Mouse (Mus musculus) forebrain, embryonic 15.5 days (tissue): ENCODE results near the gene Pla1a. TPM values are rescaled to one million over a fixed set of nuclear protein-coding genes. Genes with fewer than 3 reads are reported as not detected.

Source experiments
- ATAC-seq: fragments of 200-750 bp; cut with Nextera tagmentation; replicated peaks from 2 replicates; pipeline ENCODE4 v1.8.0; 2017; ENCODE audit warnings: mild to moderate bottlenecking, moderate TSS enrichment, moderate library complexity
- H3K27ac ChIP-seq: fragments of 300-500 bp; sonication (generic); replicated peaks from 2 replicates; pipeline ENCODE4 v1.5.1; 2015; ENCODE audit warnings: mild to moderate bottlenecking, inconsistent platforms
- H3K27me3 ChIP-seq: fragments of 300-500 bp; sonication (generic); 2 replicates; pipeline ENCODE4 v1.6.1; 2015; ENCODE audit warnings: inconsistent platforms
- H3K36me3 ChIP-seq: fragments of 300-500 bp; sonication (generic); 2 replicates; pipeline ENCODE4 v1.6.1; 2015; ENCODE audit warnings: mild to moderate bottlenecking, inconsistent platforms
- H3K4me1 ChIP-seq: fragments of 300-500 bp; sonication (generic); 2 replicates; pipeline ENCODE4 v1.6.1; 2015; ENCODE audit warnings: inconsistent platforms
- H3K4me2 ChIP-seq: fragments of 300-500 bp; sonication (generic); replicated peaks from 2 replicates; pipeline ENCODE4 v1.6.1; 2015; ENCODE audit warnings: mild to moderate bottlenecking, inconsistent platforms
- H3K4me3 ChIP-seq: fragments of 300-500 bp; sonication (generic); 2 replicates; pipeline ENCODE4 v1.5.1; 2015; ENCODE audit warnings: mild to moderate bottlenecking, inconsistent platforms
- H3K9ac ChIP-seq: fragments of 300-500 bp; sonication (generic); replicated peaks from 2 replicates; pipeline ENCODE4 v1.6.1; 2015; ENCODE audit warnings: mild to moderate bottlenecking, inconsistent platforms
- H3K9me3 ChIP-seq: fragments of 300-500 bp; sonication (generic); 2 replicates; pipeline ENCODE4 v1.6.1; 2016; ENCODE audit warnings: inconsistent platforms
- WGBS: fragments of 180-500 bp; shearing (Covaris S2); methylation state at CpG from one replicate; pipeline ENCODE4 v1.1.7; 2015; ENCODE audit warnings: mixed read lengths; 5-methylcytosine and 5-hydroxymethylcytosine counted together
- polyA plus RNA-seq: library from polyadenylated mRNA; unstranded; fragments of >200 nt; fragmentation: Nextera tagmentation; extraction: Ambion mirVana; gene quantifications from 2 replicates; pipeline ENCODE4 v1.2.1, GENCODE M21; 2015

The Pla1a gene
- polyA plus RNA-seq, 1 experiment from 2014 or later = 0.41 TPM

GRCm38 (mm10) chr16:38408416-38408815 lies 24.5 kb downstream of the Pla1a start:
- H3K4me2 ChIP-seq = no peak overlapping the region
- ATAC-seq = no peak
- H3K4me1 ChIP-seq = no peaks in the 10 kb centered on the region
- H3K9ac ChIP-seq = no peak overlapping the region
- H3K9me3 ChIP-seq = no peaks in the 10 kb centered on the region
- 96% methylated on average over 8 of the region's 8 CpGs for WGBS
- H3K27me3 ChIP-seq = no peaks in the 10 kb centered on the region
- no peaks in the 10 kb centered on the region for H3K36me3 ChIP-seq
- no peak overlapping the region for H3K4me3 ChIP-seq
- no peak overlapping the region for H3K27ac ChIP-seq

- no peak overlapping the region for H3K4me2 ChIP-seq
- no peak overlapping the region for H3K27ac ChIP-seq
- H3K27me3 ChIP-seq = no peaks in the 10 kb centered on the region
- H3K9ac ChIP-seq = no peak overlapping the region
- 34% methylated on average over 5 of the region's 5 CpGs for WGBS
- no peak overlapping the region for H3K4me3 ChIP-seq
- H3K36me3 ChIP-seq = no peaks in the 10 kb centered on the region
- no peaks in the 10 kb centered on the region for H3K4me1 ChIP-seq
- ATAC-seq = no peak
- no peaks in the 10 kb centered on the region for H3K9me3 ChIP-seq
Observed at GRCm38 (mm10) chr16:38407584-38407983, 25.4 kb downstream of the Pla1a start.

- Histone ChIP-seq H3K4me1 (no peaks in the 10 kb centered on the region), H3K9me3 (no peaks in the 10 kb centered on the region), H3K4me3 (no peak overlapping the region), H3K27ac (no peak overlapping the region), H3K27me3 (no peaks in the 10 kb centered on the region), H3K4me2 (no peak overlapping the region), H3K36me3 (no peaks in the 10 kb centered on the region), H3K9ac (no peak overlapping the region)
- ATAC-seq = no peak
- WGBS = 90% methylated on average over 6 of the region's 6 CpGs
Observed at GRCm38 (mm10) chr16:38406708-38407107, 26.2 kb downstream of the Pla1a start.

DNA sequence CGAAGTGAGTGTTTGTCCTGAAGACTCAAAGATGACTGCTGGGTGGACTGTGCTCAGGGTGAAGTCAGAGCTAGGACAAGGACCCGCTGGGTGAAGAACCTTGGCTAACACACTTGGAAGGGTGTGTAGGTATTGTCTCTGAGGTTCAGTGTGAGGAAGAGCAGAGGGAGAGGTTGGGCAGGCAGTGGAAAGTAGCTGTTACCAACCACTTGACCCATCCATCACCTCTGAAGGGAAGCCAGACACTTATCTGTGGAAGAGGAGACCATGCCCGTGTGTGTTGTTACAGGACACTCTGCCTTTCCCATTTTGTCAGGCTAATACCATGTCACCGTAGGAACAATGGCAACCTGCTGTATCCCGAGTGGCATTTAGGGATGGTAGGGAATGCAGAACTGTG lies 26.7 kb downstream of the Pla1a start:
- Histone ChIP-seq H3K36me3 (no peaks in the 10 kb centered on the region), H3K4me2 (no peak overlapping the region), H3K27me3 (no peaks in the 10 kb centered on the region), H3K9me3 (no peaks in the 10 kb centered on the region), H3K27ac (no peak overlapping the region), H3K9ac (no peak overlapping the region), H3K4me1 (no peaks in the 10 kb centered on the region), H3K4me3 (no peak overlapping the region)
- ATAC-seq = no peak
- WGBS = 81% methylated on average over 5 of the region's 5 CpGs

DNA sequence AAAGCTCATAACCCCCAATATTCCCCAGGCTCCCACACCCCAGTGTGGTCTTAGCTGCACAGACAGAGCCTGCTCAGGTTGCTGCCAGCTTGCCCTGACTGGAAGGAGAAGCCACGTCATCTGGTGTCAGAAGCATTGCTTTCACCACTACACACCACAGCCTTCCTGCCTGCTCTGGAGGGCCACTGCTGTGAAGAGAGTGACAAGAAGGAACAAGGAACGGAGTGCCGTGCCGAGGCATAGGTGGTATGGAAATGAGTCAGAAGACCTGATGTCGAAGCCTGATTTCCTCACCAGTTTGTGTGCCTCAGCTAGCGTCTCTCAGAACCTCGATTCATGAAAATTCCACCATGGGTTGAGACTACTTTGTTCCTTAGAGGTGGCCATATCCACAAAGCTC lies 29.3 kb downstream of the Pla1a start:
- H3K9ac ChIP-seq = no peak overlapping the region
- ATAC-seq = no peak
- no peaks in the 10 kb centered on the region for H3K36me3 ChIP-seq
- no peaks in the 10 kb centered on the region for H3K27me3 ChIP-seq
- H3K9me3 ChIP-seq = no peaks in the 10 kb centered on the region
- 92% methylated on average over 7 of the region's 7 CpGs for WGBS
- no peak overlapping the region for H3K4me3 ChIP-seq
- no peak overlapping the region for H3K4me2 ChIP-seq
- H3K27ac ChIP-seq = no peak overlapping the region
- peaks cover 8% of the 10 kb centered on the region for H3K4me1 ChIP-seq

DNA sequence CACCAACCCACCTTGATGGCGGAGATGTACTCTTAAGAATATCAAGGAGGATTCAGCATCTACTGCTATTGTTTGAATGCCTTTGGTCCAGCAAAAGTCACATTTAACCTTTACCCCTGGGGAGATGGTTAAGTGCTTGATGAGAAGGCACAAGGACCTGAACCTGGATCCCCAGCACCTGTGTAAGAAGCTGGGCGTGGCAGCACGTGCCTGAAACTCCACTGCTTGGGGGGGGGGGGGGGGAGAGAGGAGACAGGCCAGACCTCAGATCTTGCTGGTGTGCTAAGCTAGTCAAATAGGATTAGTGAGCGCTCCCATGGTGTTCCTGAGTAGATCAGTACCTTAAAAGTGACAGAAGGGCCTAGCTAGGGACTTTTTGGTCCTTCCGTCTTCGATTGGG lies 31.5 kb downstream of the Pla1a start:
- Histone ChIP-seq H3K9me3 (no peaks in the 10 kb centered on the region), H3K4me3 (no peak overlapping the region), H3K4me2 (no peak overlapping the region), H3K27me3 (no peaks in the 10 kb centered on the region), H3K9ac (no peak overlapping the region), H3K36me3 (no peaks in the 10 kb centered on the region), H3K27ac (no peak overlapping the region), H3K4me1 (peaks cover 8% of the 10 kb centered on the region)
- 75% methylated on average over 6 of the region's 6 CpGs for WGBS
- no peak for ATAC-seq

DNA sequence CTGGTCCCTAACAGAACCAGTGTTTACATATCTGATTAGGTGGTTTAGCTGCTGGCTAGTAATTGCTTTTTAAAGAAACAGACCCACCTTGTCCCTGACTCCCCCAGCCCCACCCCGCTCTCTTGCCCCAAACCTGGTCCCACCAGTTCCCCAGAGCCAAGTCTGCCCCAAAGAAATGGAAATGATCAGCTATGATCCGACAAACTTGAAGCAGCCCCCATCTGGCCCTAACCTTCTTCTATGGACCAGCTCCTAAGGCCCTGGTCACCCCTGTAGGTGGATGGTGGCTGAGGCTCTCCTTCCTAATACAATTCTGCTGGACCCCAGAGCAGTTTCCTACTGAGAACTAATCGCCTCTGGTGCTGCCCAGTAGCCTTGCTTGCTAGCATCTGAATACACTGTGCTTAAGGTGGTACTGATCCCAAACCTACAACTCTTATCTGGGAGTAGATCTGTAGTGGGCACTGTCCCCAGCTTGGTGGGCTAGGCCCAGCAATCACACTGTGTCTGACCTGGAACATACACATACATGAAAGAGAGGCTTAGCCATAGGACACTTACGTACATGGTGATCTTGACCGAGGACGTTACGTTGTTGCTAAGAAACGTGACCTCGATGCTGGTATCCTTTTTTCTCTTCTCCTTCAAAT lies 32.5 kb downstream of the Pla1a start:
- Histone ChIP-seq H3K4me1 (peaks cover 8% of the 10 kb centered on the region), H3K9me3 (no peaks in the 10 kb centered on the region), H3K9ac (no peak overlapping the region), H3K27me3 (no peaks in the 10 kb centered on the region), H3K4me2 (peak overlapping the region; percentile 51), H3K27ac (peak overlapping the region; percentile 57), H3K36me3 (no peaks in the 10 kb centered on the region), H3K4me3 (0 out of 2 replicates have a peak overlapping the region, but pooled peaks have one; percentile 30)
- 77% methylated on average over 9 of the region's 9 CpGs for WGBS
- ATAC-seq = peak; percentile 60

DNA sequence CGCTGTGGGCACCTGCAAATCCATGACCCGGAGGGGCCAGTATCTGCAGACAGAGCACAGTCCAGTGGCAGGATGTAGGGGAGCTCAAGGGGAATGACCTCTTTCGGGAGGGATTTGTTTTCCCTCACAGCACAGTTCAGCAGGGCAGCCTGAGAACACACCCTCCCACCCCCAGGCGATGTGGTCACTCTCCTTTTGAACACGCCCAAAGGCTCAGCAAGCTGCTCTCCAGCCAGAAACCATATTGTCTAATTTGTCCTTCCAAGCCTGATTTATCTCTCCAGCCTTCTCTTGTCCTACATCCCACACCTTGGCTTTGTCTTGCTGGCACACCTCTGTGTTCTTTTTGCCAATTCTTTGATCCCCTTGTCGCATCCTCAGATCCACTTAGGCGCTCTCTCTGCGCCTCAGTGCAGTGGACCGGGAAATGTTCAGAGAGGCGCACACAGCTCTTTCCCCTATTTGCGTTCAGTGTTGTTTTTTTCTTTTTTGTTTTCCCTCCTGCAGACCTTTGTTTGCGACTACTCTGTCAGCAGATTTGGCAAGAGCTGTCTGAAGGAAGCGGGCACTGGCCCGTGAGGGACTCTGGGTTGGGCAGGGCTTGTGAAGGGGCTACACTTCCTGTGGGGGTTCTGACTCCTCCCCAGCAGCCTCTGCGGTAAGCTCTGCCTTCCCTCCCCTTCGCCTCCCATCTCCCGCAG lies 33.3 kb downstream of the Pla1a start:
- Histone ChIP-seq H3K9me3 (no peaks in the 10 kb centered on the region), H3K4me2 (peak overlapping the region; percentile 51), H3K36me3 (no peaks in the 10 kb centered on the region), H3K4me3 (peak overlapping the region; percentile 30), H3K27me3 (no peaks in the 10 kb centered on the region), H3K27ac (peak overlapping the region; percentile 57), H3K4me1 (peaks cover 8% of the 10 kb centered on the region), H3K9ac (peak overlapping the region; percentile 42)
- peak; percentile 97 for ATAC-seq
- 7% methylated on average over 17 of the region's 17 CpGs for WGBS

GRCm38 (mm10) chr16:38399076-38399475 lies 33.9 kb downstream of the Pla1a start:
- Histone ChIP-seq H3K27ac (no peak overlapping the region), H3K4me1 (peaks cover 8% of the 10 kb centered on the region), H3K27me3 (no peaks in the 10 kb centered on the region), H3K4me2 (peak overlapping the region; percentile 51), H3K36me3 (no peaks in the 10 kb centered on the region), H3K9ac (peak overlapping the region; percentile 42; the same call in 1 of the 2 replicates), H3K4me3 (peak overlapping the region; percentile 30; the same call in 1 of the 2 replicates), H3K9me3 (no peaks in the 10 kb centered on the region)
- 70% methylated on average over 3 of the region's 3 CpGs for WGBS
- 0 out of 2 replicates have a peak, but pooled peaks have one; percentile 1 for ATAC-seq

DNA sequence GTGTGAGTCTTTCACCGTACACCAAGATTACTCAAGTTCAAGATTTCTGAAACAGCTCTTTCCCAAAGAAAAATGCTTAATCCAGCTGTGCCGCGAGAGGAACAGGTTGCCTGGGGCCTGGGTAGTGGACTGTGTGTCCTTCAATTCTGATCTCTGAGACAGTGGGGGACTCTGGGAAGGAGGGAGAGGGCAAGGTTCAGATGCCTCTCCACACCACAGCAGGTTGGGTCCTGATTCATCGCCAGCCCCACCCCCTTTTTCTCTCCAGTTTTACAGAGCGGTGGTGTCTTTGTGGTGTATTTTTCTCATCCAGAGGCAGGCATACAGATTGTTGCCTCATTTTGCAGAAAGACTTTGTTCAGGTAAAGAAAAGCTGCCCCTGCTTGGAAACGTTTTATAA lies 34.7 kb downstream of the Pla1a start:
- Histone ChIP-seq H3K27me3 (no peaks in the 10 kb centered on the region), H3K9ac (no peak overlapping the region), H3K4me2 (no peak overlapping the region), H3K4me1 (peaks cover 8% of the 10 kb centered on the region), H3K36me3 (no peaks in the 10 kb centered on the region), H3K4me3 (no peak overlapping the region), H3K27ac (no peak overlapping the region), H3K9me3 (no peaks in the 10 kb centered on the region)
- no peak for ATAC-seq
- 90% methylated on average over 6 of the region's 6 CpGs for WGBS

GRCm38 (mm10) chr16:38396155-38396554 lies 36.8 kb downstream of the Pla1a start:
- 68% methylated on average over 13 of the region's 13 CpGs for WGBS
- no peaks in the 10 kb centered on the region for H3K27me3 ChIP-seq

DNA sequence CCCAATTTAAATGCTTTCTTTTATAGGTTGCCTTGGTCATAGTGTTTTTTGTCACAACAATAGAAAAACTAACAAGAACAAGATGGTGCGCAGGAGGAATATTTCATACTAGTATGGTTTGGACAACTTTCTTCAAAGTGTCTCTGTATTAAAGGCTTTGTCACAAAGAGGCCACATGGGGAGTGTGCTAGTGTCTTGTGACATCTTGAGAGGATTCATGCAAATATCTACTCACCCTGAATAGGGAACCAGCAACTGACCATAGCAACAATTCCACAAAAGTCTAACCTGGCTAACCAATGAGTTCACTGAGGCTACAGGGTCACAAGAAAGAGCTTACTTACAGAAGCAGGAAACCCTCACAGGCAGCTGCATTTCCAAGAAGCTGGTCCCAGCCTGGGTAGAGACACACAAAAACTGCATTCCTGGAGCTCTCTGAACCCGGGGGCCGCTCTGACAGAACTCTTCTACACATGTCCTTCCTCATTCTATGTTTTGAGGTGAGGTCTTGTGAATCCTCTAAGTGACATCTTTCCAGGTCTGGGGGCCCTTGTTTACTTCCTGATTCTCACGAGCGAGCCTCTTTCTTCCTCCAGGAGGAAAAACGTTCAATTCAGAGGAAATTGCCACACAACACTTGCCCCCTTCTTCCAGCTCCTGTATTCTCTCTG lies 37.8 kb downstream of the Pla1a start:
- ATAC-seq = no peak
- H3K9me3 ChIP-seq = no peaks in the 10 kb centered on the region
- H3K4me1 ChIP-seq = peaks cover 8% of the 10 kb centered on the region
- no peak overlapping the region for H3K4me2 ChIP-seq
- WGBS = 78% methylated on average over 6 of the region's 6 CpGs
- no peak overlapping the region for H3K9ac ChIP-seq
- H3K27me3 ChIP-seq = no peaks in the 10 kb centered on the region
- no peaks in the 10 kb centered on the region for H3K36me3 ChIP-seq
- H3K4me3 ChIP-seq = no peak overlapping the region
- no peak overlapping the region for H3K27ac ChIP-seq

More at GRCm38 (mm10) chr16:38396155-38396554, 36.8 kb downstream of the Pla1a start:
- Histone ChIP-seq H3K27ac (no peak overlapping the region), H3K9ac (no peak overlapping the region), H3K4me1 (peaks cover 8% of the 10 kb centered on the region), H3K4me2 (no peak overlapping the region), H3K9me3 (no peaks in the 10 kb centered on the region), H3K36me3 (no peaks in the 10 kb centered on the region), H3K4me3 (no peak overlapping the region)
- no peak for ATAC-seq
